Mouse (Mus musculus): ENCODE data around the gene Csrp2. TPM values are rescaled to one million over a fixed set of nuclear protein-coding genes. Genes with fewer than 3 reads are reported as not detected.

The Csrp2 gene
- polyA plus RNA-seq, 2 experiments = 13.7 to 15.1 TPM

- Histone ChIP-seq H3K9ac (replicated peaks) (no peak overlapping the region), H3K27me3 (ENCODE audit: control insufficient read depth, insufficient read depth, low read length) (no peaks in the 10 kb centered on the region), H3K27ac (no peak overlapping the region), H3K9me3 (ENCODE audit: control insufficient read depth, low read length) (no peaks in the 10 kb centered on the region), H3K36me3 (replicated peaks; ENCODE audit: control insufficient read depth, insufficient read depth, low read depth) (no peaks in the 10 kb centered on the region), H3K4me3 (ENCODE audit: insufficient read depth in 1 of 2, low read depth in 2 of 2, low read length in 2 of 2) (no peak overlapping the region), H3K4me1 (replicated peaks; ENCODE audit: control insufficient read depth in 2 of 2, insufficient read depth in 2 of 2, low read length in 1 of 2) (no peaks in the 10 kb centered on the region; a peak in 1 of 4 replicates), H3K4me2 (ENCODE audit: low read depth) (no peak overlapping the region)
- TF ChIP-seq CTCF (IDR thresholded peaks at IDR 0.05; ENCODE audit: low read depth) (no peak), EP300 (IDR thresholded peaks at IDR 0.05; ENCODE audit: low read depth) (no peak)
- DNase-seq (ENCODE audit: low read depth in 3 of 3, low spot score in 3 of 3) (no peak), ATAC-seq (ENCODE audit: insufficient read depth) (no peak)
- WGBS (ENCODE audit: insufficient replicate concordance) = 79% methylated on average over 3 of the region's 3 CpGs
Observed at GRCm38 (mm10) chr10:110903862-110904261, 15.7 kb upstream of the Csrp2 start.

- H3K9me3 ChIP-seq (ENCODE audit: control insufficient read depth, low read length) = no peaks in the 10 kb centered on the region
- H3K36me3 ChIP-seq (replicated peaks; ENCODE audit: control insufficient read depth, insufficient read depth, low read depth) = no peaks in the 10 kb centered on the region
- no peak for TF ChIP-seq EP300 (IDR thresholded peaks at IDR 0.05; ENCODE audit: low read depth)
- no peak for TF ChIP-seq CTCF (IDR thresholded peaks at IDR 0.05; ENCODE audit: low read depth)
- DNase-seq (ENCODE audit: low read depth in 3 of 3, low spot score in 3 of 3) (no peak), ATAC-seq (ENCODE audit: insufficient read depth) (no peak)
- no peak overlapping the region for H3K27ac ChIP-seq
- no peak overlapping the region for H3K9ac ChIP-seq (replicated peaks)
- 65% methylated on average over 11 of the region's 11 CpGs for WGBS (ENCODE audit: insufficient replicate concordance)
- no peak overlapping the region for H3K4me2 ChIP-seq (ENCODE audit: low read depth)
- H3K4me1 ChIP-seq (replicated peaks; ENCODE audit: control insufficient read depth in 2 of 2, insufficient read depth in 2 of 2, low read length in 1 of 2) = peaks cover 2 to 9% of the 10 kb centered on the region in 2 experiments; a peak in 3 of 4 replicates
- peaks cover 13% of the 10 kb centered on the region for H3K27me3 ChIP-seq (ENCODE audit: control insufficient read depth, insufficient read depth, low read length)
- H3K4me3 ChIP-seq (ENCODE audit: insufficient read depth in 1 of 2, low read depth in 2 of 2, low read length in 2 of 2) = no peak overlapping the region
Observed at GRCm38 (mm10) chr10:110916666-110917344, 2.8 kb upstream of the Csrp2 start.

GRCm38 (mm10) chr10:110917521-110917920, 2.1 kb upstream of the Csrp2 start:
- H3K9me3 ChIP-seq (ENCODE audit: control insufficient read depth, low read length) = no peaks in the 10 kb centered on the region
- H3K36me3 ChIP-seq (replicated peaks; ENCODE audit: control insufficient read depth, insufficient read depth, low read depth) = no peaks in the 10 kb centered on the region
- peaks cover 2 to 12% of the 10 kb centered on the region in 2 experiments; a peak in 3 of 4 replicates for H3K4me1 ChIP-seq (replicated peaks; ENCODE audit: control insufficient read depth in 2 of 2, insufficient read depth in 2 of 2, low read length in 1 of 2)
- H3K4me2 ChIP-seq (ENCODE audit: low read depth) = no peak overlapping the region
- no peak for TF ChIP-seq EP300 (IDR thresholded peaks at IDR 0.05; ENCODE audit: low read depth)
- TF ChIP-seq CTCF (IDR thresholded peaks at IDR 0.05; ENCODE audit: low read depth) = no peak
- 75% methylated on average over 6 of the region's 6 CpGs for WGBS (ENCODE audit: insufficient replicate concordance)
- no peak for ATAC-seq (ENCODE audit: insufficient read depth)
- H3K27ac ChIP-seq = no peak overlapping the region
- H3K4me3 ChIP-seq (ENCODE audit: insufficient read depth in 1 of 2, low read depth in 2 of 2, low read length in 2 of 2) = no peak overlapping the region
- H3K9ac ChIP-seq (replicated peaks) = no peak overlapping the region
- peaks cover 13% of the 10 kb centered on the region for H3K27me3 ChIP-seq (ENCODE audit: control insufficient read depth, insufficient read depth, low read length)
- no peak for DNase-seq (ENCODE audit: low read depth in 3 of 3, low spot score in 3 of 3)

GRCm38 (mm10) chr10:110918414-110919391, 886 bp upstream of the Csrp2 start:
- Histone ChIP-seq H3K27me3 (ENCODE audit: control insufficient read depth, insufficient read depth, low read length) (peaks cover 13% of the 10 kb centered on the region), H3K4me3 (ENCODE audit: insufficient read depth in 1 of 2, low read depth in 2 of 2, low read length in 2 of 2) (peak overlapping the region; percentile 12 to 17; a peak in 3 of 4 replicates), H3K4me1 (replicated peaks; ENCODE audit: control insufficient read depth in 2 of 2, insufficient read depth in 2 of 2, low read length in 1 of 2) (peaks cover 2 to 12% of the 10 kb centered on the region in 2 experiments; a peak in 3 of 4 replicates), H3K9me3 (ENCODE audit: control insufficient read depth, low read length) (no peaks in the 10 kb centered on the region), H3K27ac (no peak overlapping the region), H3K9ac (replicated peaks) (no peak overlapping the region), H3K4me2 (ENCODE audit: low read depth) (peak overlapping the region; percentile 72), H3K36me3 (replicated peaks; ENCODE audit: control insufficient read depth, insufficient read depth, low read depth) (no peaks in the 10 kb centered on the region)
- no peak for ATAC-seq (ENCODE audit: insufficient read depth)
- peak in 1 of 3 experiments; percentile 9 for DNase-seq (ENCODE audit: low read depth in 3 of 3, low spot score in 3 of 3)
- TF ChIP-seq EP300 (IDR thresholded peaks at IDR 0.05; ENCODE audit: low read depth) (no peak), CTCF (IDR thresholded peaks at IDR 0.05; ENCODE audit: low read depth) (no peak)
- WGBS (ENCODE audit: insufficient replicate concordance) = 15% methylated on average over 26 of the region's 26 CpGs
